Mouse (Mus musculus) liver, postnatal 0 days (tissue): ENCODE measurements at regions not wholly inside any gene's neighbourhood (a gene's known extent, or its start where the extent isn't known, plus 50 kb on each side); places are given as distances from the start of the nearest gene placed in this dataset.

Experiments used
- CTCF ChIP-seq: sonication (generic); IDR thresholded peaks from 2 replicates; pipeline ENCODE4 v1.5.1; 2016; ENCODE audit warnings: antibody characterized with exemption, low read depth
- EP300 ChIP-seq: IDR thresholded peaks from 2 replicates; pipeline ENCODE4 v1.6.1; 2016; ENCODE audit warnings: antibody characterized with exemption, low read depth, mild to moderate bottlenecking

GRCm38 (mm10) chr17:59792780-59793179 is 779.6 kb upstream of the Nudt12 start:
- TF ChIP-seq CTCF (no peak), EP300 (no peak)
